Mouse (Mus musculus) monocyte, adult 59 days (primary cell): ENCODE data around the gene Serpind1. TPM values are rescaled to one million over a fixed set of nuclear protein-coding genes. Genes with fewer than 3 reads are reported as not detected.

Source experiments
- total RNA-seq, 2 experiments: library from RNA; stranded (reverse); gene quantifications; one replicate each; pipeline ENCODE4 v1.2.4; 2023

The Serpind1 gene
- not detected for total RNA-seq

DNA sequence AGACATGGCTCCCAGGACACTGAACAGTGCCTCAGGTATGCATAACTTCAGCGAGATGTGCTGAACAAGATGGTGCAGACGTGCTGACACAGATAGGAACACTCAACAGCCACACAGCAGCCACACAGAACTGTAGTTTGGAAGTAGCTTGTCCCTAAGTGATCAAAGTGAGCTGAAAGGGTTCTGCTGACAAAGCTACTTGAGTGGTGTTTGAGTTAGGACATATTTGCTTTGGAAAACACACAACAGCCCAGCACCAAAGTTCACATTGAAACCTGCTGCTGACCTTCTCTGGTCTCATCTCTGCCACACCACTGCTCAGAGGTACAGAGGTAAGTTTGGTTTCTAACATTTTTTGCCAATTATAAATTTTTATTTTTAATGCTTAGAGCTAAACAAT, at the start of gene Serpind1:
TSS of gene Serpind1 (plus strand) at position 256 of the 400 bp plus-strand sequence.

Other genes with a start within 250 kb of the Serpind1 start
- gene Ppil2, start 220.1 kb upstream of the Serpind1 start, total RNA-seq, result 10 to 100 TPM; 90.6 to 96.3 TPM
- 1 to 10 TPM; 1.0 to 1.3 TPM for gene 2610318N02Rik, start 206.2 kb upstream of the Serpind1 start, total RNA-seq
- 10 to 100 TPM; 95.6 to 99.5 TPM for gene Sdf2l1, start 199.0 kb upstream of the Serpind1 start, total RNA-seq
- gene Ydjc, start 186.8 kb upstream of the Serpind1 start, total RNA-seq, result 1 to 10 TPM; 7.2 to 8.4 TPM
- gene Ccdc116, start 184.1 kb upstream of the Serpind1 start, total RNA-seq, result under 1 TPM in 1 of 2 experiments, not detected in 1; 0.50 TPM
- gene Ube2l3, start 128.7 kb upstream of the Serpind1 start, total RNA-seq, result 100 to 1,000 TPM; 179 to 186 TPM
- gene Rimbp3, start 122.8 kb upstream of the Serpind1 start, total RNA-seq, result under 1 TPM; 0.18 to 0.21 TPM
- gene Hic2, start 97.8 kb upstream of the Serpind1 start, total RNA-seq, result 1 to 10 TPM; 4.0 to 6.4 TPM
- gene Tmem191c, start 55.3 kb upstream of the Serpind1 start, total RNA-seq, result 1 to 10 TPM; 7.9 to 9.5 TPM
- gene Snap29, start 74.6 kb downstream of the Serpind1 start, total RNA-seq, result 10 to 100 TPM; 30.4 to 34.7 TPM
- 10 to 100 TPM; 71.9 to 82.1 TPM for gene Pi4ka, start 74.9 kb downstream of the Serpind1 start, total RNA-seq
- gene Crkl, start 120.6 kb downstream of the Serpind1 start, total RNA-seq, result 10 to 100 TPM; 37.9 to 38.1 TPM
- gene Aifm3, start 158.2 kb downstream of the Serpind1 start, total RNA-seq, result not detected
- gene Lztr1, start 177.3 kb downstream of the Serpind1 start, total RNA-seq, result 10 to 100 TPM; 45.3 to 51.2 TPM
- gene Thap7, start 199.8 kb downstream of the Serpind1 start, total RNA-seq, result 10 to 100 TPM; 28.6 to 30.6 TPM
- gene Lrrc74b, start 229.9 kb downstream of the Serpind1 start, total RNA-seq, result not detected
- not detected for gene P2rx6, start 230.5 kb downstream of the Serpind1 start, total RNA-seq